Mouse (Mus musculus): ENCODE measurements at regions not wholly inside any gene's neighbourhood (a gene's known extent, or its start where the extent isn't known, plus 50 kb on each side); places are given as distances from the start of the nearest gene placed in this dataset.

DNA sequence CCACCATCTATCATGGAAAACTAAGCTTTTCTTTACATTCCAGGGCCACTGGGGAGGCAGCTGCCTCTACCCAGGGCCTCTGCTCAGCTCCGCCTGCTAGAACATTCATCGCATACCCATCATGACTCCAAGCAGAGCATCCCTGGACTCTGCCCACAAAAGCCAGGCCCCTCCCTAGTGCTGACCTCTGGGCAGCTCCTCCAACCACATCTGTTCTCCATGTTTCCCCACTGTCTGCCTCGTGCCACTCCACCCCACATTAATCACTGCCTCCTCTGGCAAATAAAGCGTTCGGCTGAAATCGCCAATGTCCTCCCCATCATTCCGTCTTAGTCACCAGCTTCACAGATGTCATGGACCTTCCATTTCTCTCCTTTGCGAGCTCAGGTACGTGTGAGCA, 96.2 kb upstream of the Cops8 start:
- no peak for DNase-seq (ENCODE audit: low spot score)

DNA sequence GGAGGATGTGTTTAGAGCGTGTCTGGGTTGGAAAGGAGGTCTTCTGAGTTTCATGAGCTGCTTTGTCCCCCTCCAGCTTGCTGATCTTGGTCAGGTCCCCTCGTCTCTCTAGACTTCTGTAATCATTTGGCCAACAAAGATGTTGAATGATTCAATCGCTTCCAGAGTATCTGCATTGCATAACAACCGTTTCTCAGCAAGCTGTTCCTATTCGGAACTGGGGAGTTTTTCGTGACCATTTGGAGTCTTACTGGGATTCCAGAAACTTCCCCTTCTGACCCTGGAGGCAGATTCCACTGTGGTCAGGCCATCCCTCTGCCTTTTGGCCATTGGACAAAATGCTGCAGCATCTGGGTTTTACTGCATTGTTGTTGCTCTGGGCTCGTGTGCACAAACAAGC, 93.4 kb upstream of the Cops8 start:
- no peak for DNase-seq (ENCODE audit: low spot score)

DNA sequence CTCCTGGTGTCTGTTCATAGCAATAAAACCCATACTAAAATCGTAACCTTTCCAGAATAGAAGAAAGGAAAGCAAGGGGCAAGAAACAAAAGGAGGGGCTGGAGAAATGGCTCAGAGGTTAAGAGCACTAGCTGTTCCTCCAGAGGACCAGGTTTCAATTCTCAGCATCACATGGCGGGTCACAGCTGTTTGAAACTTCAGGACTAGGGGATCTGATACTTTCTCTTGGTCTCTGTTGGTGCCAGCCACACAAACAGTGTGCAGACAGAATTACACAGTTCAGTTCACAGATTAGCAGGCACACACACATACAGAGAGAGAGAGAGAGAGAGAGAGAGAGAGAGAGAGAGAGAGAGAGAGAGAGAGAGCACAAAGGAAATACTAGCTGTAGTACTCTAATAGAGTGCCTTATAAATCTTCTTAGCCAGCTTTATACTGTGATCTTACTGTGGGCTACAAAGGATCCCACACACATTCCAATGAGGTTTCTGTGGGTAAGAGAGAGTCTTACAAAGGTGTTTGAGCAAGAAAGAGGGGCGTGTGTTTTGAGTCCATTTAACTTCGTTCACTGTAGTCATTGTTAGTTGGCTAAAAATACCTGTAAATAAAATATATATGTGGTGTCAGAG, 89.2 kb upstream of the Cops8 start:
- no peak for DNase-seq (ENCODE audit: low spot score)

DNA sequence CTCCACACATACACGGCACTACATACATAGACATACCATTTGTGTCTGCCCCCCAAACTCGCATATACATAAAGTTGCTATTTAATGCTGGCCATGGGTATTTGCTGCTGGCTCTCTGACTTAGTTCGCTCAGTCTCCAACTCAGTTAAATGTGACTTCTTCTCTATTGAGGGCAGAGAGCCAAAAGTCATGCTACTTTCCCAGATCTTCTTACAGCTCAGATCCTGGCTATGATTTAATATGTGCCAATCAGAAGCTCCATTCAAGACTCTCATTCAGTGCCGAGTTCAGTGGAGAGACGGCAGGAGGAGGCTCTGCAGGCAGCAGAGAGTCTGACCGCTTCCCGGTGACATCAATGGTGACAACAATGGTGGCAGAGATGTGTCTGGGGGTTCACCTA, 88.6 kb upstream of the Cops8 start:
- no peak for DNase-seq (ENCODE audit: low spot score)

DNA sequence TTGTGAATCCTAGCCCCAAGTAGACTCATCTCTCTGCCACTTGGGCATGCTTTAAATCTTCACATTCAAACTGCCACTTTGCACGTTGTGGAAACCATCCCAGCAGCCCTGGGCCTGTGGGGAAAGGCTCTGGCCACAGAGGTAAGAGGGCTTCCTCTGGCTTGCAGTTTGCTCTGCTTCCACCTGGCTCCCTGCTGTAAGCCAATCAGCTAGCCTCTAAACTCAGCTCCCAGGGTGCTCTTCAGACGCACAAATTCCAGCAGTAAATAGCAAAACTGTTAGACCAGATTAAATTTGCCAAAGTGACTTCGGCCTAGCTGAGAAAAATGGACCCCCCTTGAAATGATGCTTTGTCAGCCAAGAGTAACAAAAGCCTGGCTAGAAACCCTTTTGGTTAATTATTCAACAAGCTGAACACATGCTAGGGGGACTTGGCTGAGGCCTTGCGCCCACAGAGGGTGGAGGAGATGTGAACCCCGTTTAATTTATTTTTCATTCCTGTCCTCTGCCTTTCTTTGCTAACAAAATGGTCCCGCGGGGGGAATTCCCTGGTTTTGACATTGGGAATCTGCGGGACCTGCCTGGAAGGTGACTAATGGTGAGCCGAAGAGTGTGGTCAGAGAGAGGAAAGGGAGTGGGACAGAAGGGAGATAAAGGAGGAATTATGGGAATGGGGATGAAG, 84.1 kb upstream of the Cops8 start:
- no peak for DNase-seq (ENCODE audit: low spot score)

DNA sequence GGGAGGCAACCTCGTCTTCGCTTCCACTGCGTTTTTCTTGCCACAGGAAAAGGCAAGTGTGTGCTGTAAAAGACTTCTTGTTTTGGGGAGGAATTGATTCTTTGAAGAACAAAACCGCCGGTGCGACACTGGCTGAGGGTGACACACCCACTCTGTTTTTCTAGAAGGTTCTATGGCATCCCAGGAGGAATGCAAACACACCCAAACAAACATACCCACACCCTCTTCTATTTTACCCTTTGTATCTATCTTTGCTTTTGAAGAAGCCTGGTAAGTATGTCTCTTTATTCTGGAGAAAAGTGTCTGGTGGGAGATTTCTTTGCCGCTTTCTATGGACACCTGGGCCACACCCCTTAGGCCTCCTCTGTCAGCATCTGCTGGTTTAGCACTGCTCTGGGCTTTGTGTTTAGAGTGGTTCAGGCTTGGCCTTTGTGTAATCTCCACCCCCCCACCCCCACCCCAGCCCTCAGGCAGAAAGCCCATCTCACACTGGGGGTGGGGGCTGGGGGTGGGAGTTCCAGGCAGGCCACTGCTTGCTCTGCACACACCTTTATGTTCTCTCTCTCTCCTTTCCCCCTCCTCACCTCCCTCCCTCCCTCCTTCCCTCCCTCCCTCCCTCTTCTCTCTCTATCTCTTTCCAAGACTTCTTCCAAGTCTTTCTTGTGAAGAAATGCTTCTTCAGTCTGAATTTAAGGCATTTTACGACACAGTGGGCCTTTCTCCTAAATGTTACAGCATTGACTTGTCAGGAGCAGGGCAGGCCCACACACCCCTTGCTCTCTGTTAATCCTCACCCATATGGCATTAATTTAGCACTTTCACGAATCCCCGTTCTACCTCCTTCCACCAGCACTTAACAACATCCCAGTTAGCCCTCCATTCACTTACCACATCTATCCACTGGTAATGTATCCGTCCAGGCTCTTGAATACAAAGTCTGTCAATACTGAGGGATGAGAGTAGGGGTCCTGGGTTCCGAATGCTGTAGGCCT, 83.2 kb upstream of the Cops8 start:
- no peak for DNase-seq (ENCODE audit: low spot score)

DNA sequence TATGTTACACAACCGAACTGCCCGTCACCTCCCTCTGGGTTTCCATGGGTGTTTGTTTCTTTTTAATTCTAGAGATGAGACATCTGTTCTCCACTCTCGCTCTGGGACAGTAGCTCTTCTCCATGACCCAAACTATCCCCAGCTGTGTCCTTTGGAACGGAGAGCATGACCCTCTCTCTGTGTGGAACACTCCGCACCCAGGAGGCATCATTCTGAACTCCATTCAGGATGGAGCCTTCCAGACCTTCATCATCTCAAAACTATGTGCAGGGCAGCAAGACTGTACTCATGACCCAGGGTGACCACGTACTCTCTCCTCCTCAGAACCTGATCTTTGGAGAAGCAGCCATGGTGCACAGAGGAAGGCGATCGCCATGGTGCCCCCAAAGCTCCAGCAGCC, 80.5 kb upstream of the Cops8 start:
- DNase-seq (ENCODE audit: low spot score): no peak

DNA sequence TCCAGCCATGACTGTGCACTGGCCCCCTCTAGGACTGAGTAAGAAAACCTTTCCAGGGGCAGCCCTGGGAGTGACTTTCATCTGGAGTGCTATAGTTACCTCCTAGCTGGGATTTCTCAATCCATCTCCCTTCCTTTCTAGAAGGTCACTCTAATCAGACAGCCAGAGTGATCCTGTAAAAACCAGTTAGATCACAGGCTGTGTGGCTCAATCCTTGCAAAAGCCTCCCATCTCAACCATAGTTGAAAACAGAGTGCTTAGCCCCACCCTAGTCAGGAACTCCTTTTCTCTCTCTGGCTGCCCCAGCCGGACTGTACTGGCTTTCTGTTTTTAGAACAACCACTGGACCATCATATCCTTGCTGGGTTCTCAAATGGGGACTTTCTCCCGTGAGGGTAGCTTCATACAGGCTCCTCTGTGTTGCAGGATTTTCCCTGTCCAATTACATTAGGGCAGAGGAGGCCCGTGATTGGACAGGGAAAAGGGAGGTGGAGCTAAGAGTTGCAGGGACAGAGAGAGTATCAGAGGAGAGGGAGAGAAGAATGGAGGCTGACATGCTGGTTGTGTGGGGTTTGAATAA, 78.0 kb upstream of the Cops8 start:
- no peak for DNase-seq (ENCODE audit: low spot score)

DNA sequence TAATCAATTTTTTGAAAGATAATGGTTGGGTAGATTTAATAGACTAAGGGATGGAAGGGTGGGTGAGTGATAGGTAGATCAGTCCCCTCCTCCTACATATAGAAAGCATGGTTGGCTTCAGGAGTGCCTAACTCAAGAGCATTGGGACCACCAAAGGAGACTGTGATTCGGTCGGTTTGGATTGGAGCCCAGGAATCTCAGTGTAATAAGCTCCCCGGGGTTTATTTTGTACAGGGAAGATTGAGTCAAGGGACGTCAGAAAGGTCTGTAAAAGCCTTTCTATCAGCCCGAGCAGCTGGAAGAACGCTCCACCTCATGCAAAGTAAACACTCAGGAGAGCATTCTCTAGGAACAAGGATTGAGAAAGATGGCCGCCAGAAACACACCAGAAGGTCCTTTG, 76.5 kb upstream of the Cops8 start:
- DNase-seq (ENCODE audit: low spot score): no peak

DNA sequence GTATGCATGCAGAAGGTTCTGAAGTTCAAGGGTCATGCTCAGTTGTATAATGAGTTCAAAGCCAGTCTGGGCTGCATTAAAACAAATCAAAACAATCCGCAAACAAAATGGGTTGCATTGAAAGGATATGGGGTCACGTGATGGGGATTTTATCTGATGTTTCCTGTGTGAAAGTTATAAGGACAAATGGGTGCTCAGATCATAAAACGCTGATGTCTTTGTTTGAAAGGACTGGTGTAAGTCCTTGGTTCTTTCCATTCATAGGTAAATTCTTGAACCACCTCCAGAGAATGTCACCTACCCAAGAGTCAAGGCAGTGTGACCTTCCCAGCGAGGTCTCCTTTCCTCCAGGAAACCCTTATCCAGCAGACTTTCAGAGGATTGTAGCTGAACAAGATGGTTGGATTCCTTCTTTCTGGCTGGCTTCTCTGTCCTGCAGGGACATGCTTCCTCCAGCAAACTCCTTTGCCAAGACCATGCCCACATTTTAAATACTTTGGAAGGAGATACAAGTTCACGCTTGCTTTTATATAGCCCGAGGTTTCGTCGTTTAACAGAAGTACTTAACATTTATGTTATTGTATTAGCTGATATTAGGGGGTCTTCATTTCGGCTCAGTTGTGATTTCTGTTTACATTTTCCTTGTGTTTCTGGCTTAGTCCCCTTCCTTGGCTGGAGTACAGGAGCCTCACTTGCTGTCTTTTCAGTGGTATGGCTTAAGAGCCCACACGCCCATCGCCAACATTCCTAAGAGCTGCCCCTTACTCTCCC, 74.6 kb upstream of the Cops8 start:
- DNase-seq (ENCODE audit: low spot score): no peak

DNA sequence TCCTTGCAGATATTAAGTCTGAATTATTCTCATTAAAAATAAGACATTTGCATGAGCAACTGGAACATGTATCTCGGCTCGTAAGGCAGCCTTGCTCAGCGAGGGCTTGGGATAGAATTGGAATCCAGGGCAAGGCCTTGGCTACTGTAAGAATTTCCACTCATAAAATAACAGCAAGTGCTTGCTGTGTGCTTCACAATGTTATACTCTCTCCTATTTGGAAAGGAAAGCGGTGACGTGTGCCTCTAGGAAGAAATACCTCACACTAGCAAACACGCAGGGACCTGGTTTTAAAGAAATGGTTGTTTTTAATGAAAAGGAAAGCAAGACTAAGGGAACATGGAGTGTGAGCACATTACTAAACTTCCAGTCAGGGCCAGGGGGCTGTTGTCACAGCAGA, 69.3 kb upstream of the Cops8 start:
- DNase-seq (ENCODE audit: low spot score): no peak

DNA sequence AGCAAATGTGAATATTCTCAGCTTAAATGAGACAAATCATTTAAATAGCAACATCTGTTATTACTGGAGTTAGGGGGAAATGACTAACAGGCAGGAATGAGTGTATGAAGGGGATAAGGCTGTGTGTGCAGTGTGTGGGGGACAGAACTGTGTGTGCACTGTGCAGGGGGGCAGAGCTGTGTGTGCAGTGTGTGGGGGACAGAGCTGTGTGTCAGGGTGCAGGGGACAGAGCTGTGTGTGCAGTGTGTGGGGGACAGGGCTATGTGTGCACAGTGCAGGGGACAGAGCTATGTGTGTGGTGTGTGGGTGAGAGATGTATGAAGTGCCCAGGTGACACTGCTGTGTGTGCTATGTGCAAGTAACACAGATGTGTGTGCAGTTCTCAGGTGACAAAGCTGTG, 66.7 kb upstream of the Cops8 start:
- no peak for DNase-seq (ENCODE audit: low spot score)

DNA sequence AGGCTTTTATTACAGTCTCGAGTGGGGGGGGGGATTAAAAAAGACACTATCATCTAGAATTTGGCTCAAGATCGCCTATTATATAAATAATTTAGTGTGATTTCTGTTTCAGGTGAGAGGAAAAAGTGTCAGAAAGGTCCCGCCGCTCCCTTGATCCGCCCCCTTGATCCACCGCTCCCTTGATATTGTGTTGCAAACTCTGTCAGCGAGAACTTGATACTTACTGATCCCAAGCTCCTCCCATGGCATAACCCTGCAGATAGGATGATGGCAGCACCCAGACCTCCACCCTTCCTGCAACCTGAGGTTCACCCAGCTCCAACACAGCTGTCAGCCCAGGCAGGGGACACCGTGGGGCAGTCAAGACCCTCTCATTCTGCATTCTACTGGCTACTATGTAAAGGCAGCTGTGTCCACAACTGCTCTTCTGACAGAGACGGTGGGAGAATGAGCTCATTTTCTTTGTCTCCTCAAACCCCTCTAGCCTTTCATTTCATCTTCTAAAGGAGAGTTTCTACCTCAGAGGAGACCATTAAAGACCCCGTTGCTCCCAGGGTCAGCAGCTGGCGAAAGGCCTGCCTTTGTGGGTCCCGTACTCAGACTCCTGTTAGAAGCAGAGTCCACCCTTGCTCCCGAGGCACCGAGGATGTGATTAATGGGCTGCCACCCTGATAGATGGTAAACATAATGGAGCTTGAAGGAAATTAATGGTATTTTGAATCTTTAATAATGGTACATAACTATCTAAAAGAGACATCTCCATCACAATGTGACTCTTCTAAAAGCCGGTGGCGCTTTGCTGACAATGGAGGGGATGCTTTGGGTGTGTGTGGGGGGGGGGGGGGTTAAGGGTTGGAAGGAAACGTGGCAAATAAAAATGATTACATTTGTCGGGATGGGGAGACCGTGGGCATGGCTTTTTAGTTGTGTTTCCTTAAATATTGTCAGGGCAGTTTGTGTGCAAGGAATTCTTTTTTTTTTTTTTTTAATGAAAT, 58.7 kb upstream of the Cops8 start:
- no peak for DNase-seq (ENCODE audit: low spot score)

DNA sequence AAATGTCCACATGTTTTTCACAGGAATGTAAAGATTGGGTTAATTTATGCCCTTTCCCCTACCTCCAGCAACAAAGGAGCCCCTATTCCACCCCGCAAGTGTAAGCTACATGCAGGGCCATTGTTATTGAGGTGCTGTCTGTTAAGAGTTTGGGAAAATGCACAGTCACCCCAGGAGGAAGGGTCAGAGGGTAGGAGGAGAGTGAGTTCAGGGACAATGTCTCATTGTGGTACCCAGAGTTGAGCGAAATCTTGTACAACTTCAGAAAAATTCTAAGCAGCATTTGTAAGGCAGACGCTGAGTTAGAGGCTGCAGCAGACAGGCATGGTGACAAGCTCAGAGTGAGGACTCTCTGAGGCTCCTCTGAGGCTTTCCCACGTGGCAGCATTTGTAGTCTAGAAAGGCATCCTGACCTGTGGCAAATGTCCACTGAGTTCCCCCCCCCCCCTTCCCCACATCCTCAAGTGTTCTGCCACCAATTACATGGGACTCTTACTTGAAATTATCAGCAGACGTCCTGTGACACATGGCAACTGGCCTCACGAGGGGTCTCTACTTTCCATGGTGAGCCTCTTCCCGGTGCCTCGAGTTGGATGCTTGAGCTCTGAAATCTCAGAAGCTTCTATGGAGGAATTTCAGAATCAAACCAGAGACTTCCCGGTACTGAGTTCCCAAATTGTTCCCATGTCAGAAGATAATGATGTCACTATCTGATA, 57.8 kb upstream of the Cops8 start:
- no peak for DNase-seq (ENCODE audit: low spot score)

DNA sequence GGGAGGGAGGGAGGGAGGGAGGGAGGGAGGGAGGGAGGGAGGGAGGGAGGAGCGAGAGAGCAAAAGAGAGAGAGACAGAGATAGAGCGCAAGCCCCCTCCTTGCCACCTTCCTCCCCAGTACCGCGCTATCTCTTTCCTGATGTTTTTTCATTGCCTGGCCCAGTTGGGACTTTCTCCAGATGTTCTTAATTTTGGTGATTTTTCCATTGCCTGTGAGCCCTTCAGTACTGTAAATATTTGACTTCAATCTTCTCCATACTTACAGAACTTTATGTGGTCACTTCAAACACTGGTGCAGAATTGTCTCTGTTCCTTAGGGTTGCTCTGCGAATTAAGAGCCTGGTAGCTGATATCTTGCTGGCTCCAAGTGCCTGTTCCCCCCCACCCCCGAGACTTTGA, 50.1 kb upstream of the Cops8 start:
- no peak for DNase-seq (ENCODE audit: low spot score)
